Mouse (Mus musculus) heart, postnatal 0 days (tissue): ENCODE measurements around the gene Cir1.

ENCODE experiments used
- CTCF ChIP-seq: IDR thresholded peaks from 2 replicates; pipeline ENCODE4 v1.5.1; 2016; ENCODE audit warnings: antibody characterized with exemption, control low read depth, low read depth
- EP300 ChIP-seq: IDR thresholded peaks from 2 replicates; pipeline ENCODE4 v1.6.1; 2016; ENCODE audit warnings: antibody characterized with exemption, low read depth

DNA sequence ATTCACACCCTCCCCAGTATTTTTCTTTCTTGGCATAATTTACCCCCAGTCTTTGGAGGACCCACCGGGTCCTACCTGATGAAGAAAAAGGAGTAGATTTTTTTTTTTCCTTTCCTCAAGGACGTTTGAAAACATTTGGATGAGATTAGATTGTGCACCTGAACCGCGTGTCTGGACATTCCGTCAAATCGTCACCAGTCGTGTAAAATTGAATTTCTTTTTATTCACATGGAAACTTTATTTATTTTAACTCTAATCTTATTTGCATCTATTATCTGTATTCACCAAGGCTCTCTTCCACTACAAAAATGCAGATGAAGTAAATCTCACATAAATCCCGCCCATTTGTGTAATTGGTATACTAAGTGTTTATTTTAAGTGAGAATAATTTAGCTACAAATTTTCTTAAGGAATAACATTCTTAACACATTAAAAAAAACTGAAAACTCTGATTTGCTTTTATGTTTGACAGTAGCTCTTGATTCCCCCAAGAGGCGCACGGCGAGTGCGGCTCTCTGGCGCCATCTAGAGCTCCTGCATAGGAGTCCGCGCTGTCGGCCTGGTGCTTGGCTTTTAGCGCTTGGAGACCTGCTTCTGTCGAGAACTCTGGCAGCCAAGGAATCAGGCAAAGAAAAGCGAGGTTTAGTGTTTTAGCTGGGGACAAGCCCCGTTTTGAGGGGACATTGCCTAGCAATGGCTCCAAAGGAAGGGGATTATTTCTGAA lies 34.2 kb downstream of the Cir1 start:
- TF ChIP-seq EP300 (no peak), CTCF (peak; percentile 87)
